Mouse (Mus musculus): ENCODE measurements around the gene Speer2.

Gene Speer2

DNA sequence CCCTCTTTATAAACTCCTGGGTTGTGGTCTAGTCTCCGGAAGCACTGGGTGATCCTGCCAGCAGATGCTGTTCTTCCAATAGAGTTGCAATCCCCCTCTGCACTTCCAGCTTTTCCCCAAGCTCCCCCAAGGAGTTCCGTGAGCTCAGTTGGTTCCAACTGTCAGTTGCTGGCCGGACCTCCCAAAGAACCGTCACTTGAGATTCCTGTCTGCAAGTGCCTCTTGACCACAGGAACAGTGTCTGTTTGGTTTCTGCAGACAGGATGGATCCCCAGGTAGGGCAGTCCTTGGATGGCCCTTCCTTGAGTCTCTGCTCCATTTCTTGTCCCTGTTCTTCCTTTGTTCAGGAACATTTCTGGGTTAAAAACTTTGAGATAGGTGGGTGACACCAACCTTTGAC lies at the start of gene Speer2:
Speer2 (minus strand) TSS at position 101 of the 400 bp plus-strand sequence.
- DNase-seq (ENCODE audit: low read depth, low spot score), result no peak

DNA sequence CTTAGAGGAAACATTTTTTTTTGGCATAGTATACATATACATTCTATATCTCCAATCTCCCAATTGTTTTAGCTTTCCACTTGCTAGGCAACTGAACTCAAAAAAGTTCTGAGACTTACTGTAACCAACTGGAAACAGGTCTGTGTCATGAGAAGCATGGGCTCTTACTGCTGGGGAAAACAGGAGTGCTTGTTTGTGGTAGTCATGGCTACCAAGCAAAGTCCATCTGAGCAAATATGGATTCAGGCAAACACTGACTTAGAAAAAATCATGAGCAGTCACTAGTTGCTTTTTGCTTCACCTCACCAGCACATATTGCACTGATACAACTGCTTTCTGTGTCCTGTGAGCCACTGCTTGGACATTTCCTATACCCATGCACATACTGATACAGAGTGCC lies 40.8 kb upstream of the Speer2 start:
- no peak for DNase-seq (ENCODE audit: low read depth, low spot score)

DNA sequence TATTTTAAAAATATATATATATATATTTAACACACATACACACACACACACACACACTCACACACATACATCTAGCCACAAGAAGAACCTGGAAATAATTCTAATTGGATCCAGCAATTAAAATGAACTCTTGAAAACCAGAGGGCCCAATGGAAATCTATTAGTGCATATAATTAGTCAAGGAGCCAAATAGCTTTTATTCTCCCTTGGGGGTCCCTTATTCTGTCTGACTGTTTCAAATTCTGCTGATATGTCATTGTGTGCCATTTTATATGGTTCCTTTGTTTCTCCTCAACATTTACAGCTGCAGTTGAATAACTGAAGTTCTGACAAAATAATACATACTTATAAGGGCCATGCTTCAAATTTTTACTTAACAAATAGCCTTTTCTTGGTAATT lies 17.2 kb upstream of the Speer2 start:
- DNase-seq (ENCODE audit: low read depth, low spot score), result no peak

DNA sequence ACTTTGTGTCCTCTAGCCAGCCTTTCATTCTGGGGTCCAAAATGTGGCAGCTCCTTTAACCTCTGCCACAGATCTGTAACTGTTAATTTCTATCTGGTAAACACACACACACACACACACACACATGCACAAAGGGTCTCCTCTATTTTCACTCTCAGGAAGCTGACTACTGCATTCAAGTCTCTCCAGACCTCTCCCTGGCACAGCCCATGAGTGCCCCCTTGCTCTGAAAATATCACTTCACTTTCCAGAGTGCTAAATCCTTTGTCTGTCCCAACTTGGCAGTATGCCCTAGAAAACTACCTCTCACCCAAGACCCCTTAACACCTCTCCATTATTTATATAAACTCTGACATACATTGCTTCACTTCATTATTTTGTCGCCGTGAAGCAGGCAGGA lies 26.9 kb downstream of the Speer2 start:
- DNase-seq (ENCODE audit: low read depth, low spot score), result no peak

DNA sequence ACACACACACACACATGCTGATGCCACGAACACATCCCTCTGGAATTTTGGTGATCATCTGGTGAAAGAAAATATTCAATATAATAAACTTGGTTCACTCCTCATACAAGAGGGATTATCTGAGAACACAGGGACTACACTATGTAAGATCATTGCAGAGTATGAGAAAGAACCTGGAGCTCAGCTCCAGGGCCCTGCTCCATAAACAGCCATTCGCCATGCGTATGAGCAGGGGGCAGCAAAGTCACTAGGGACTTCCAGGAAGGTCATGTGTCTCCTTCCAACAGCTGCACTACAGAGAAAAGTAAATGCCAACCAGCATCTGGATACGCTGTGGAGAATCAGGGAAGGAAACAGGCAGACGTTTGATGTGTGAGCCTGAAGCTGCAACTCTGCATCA lies 49.9 kb downstream of the Speer2 start:
- peak; percentile 17 for DNase-seq (ENCODE audit: low read depth, low spot score)

All from forelimb bud, embryonic 11.5 days (tissue).